Mouse (Mus musculus) left cerebral cortex, postnatal 10 days (tissue): ENCODE measurements around the gene Rapgef2. TPM values are rescaled to one million over a fixed set of nuclear protein-coding genes. Genes with fewer than 3 reads are reported as not detected.

ENCODE experiments used
- DNase-seq, 2 experiments: peaks; one replicate each; pipeline ENCODE4 v3.0.0; 2021 to 2022; ENCODE audit warnings: low spot score in 2 of 2, mixed read lengths in 1 of 2; ENCODE audit errors: extremely low spot score in 1 of 2
- intact Hi-C: fragments of 180-260 bp; cut with DNase I; formaldehyde crosslinking; loops from one replicate; pipeline ENCODE4 v1.15.1; 2025
- total RNA-seq, 2 experiments: library from RNA; stranded (reverse); gene quantifications; 2 replicates each; pipeline ENCODE4 v1.2.3; 2021

The Rapgef2 gene
- total RNA-seq, 2 experiments from 2014 or later: 92.8 to 96.4 TPM

DNA sequence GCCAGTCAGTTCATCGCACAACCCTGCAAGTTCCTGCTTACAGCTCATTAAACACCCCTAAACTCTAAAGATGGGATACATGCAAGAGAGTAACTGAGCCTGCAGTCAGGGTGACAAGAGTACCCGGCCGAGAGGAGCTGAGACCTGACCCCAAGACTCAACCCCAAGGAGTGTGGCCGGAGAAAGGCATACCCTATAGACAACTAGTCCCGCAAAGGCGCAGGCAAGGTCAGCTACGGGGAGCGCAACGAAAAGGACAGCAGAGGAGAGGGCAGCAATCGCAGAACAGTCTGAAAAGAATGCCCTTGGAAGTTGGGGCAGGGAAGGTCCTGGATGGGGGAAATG is 314 bp downstream of the Rapgef2 start:
- peak in 1 of 2 experiments; percentile 22 for DNase-seq
- intact Hi-C loops: loop anchor here (2.0 to 10.0 kb wide), 5 partner anchors 63 to 329 kb away; partner anchors contain the start of gene Fnip2

DNA sequence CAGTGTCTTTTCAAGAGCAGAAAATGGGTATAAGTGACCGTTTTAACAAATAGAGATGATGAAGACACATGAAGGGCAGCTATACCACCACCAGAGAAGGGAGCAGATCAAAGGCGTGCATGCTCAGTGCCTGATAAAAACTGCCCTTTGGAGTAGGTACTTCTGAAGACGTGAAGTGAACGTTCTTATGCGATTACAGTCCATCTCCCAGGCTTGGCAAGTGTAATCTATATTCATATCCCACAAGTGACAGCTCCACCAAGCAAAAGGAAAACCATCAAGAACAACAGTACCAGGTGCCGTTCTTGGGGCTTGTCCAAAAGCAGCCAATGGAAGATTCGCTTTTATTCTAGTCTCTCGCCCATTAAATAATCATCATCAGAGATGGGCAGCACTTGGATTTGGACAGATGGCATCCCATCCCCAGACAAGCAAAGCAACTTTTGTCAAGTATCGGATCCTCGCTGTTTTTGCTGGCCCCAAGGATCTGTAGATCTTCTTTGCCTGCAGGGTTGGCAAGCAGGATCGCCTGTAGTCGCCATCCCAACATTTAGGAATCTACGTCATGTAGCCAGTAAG is 1.1 kb downstream of the Rapgef2 start:
- no peak for DNase-seq
- intact Hi-C loops: loop anchor here (5.0 to 10.0 kb wide), 4 partner anchors 147 to 328 kb away; partner anchors contain the start of gene Fnip2

DNA sequence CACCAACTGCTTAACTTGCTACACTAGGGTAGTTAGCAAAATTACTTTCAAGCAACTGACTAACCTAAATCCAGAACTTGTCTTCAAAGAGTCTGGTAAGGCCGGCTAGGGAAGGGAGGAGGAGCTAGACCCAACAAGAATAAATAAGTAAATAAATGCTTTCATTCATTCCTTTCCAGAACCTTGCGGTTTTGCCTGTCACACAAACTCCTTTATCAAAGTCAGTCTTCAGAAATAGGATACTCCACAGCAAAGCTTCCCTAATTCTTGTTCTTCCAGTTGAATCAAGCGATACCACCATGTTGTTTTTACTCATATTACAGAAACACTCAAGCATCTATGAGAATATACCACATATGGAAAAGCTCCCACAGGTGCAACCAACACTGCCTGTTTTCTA is 2.3 kb downstream of the Rapgef2 start:
- intact Hi-C loops: loop anchor here (10.0 kb wide), 1 partner anchor 281 kb away; the partner anchor contains the start of gene Fnip2

GRCm38 (mm10) chr3:79283031-79283430 is 3.3 kb downstream of the Rapgef2 start:
- intact Hi-C loops: loop anchor here (10.0 kb wide), 1 partner anchor 282 kb away; the partner anchor contains the start of gene Fnip2
- no peak for DNase-seq

More for the DNA sequence above, 2.3 kb downstream of the Rapgef2 start:
- DNase-seq: no peak

DNA sequence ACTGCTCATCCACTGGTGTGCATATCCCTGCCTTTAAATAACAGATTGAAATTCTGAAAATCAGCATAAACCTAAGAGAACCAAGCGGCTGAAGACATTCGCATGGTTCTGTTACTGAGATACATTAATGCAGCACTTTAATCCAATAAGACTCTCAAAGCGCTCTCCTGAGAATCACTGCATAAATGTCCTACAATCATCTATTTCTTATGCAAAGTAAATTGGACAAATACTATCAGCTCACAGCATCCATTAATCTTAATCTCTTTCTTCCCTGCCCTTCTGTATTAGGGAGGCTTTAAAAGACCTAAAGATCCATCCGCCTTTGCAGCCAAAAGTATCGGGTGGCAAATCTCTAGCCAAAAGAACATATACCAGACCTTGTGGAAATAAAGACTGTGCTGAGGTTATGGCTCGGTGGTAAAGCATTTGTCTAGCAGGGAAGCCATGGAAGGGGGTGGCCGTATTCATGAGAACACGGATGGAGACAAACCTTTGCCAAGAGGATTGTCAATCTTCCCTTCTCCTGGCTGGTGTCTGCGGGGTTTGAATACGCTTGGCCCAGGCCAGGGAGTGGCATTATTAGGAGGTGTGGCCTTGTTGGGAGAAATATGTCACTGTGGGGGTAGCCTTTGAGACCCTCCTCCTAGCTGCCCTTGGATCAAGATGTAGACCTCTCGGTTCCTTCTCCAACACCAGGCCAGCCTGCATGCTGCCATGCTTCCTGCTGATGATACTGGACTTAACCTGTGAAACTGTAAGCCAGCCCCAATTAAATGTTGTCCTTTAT is 10.3 kb downstream of the Rapgef2 start:
- intact Hi-C loops: no loop called here
- DNase-seq: no peak

DNA sequence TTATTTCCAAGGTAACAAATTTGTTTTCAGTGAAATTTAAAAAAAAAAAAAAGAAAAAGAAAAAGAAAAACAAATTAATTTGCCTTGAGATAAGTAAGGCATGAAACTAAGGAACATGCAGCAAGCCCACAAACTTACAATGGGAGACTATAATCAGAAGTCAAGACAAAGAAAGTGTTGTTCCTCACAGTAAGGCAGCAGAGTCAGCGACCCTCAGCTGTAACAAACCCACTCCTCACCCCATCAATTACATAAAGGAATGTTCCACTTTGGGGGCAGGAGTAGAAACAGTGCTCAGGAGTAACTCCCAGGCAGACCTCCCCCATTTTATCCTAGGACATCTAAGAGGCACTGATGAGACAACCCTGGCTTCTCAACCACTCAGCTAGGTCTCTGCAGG is 13.0 kb downstream of the Rapgef2 start:
- no peak for DNase-seq
- intact Hi-C loops: no loop called here

- intact Hi-C loops: no loop called here
Observed at GRCm38 (mm10) chr3:79272939-79273338, 13.4 kb downstream of the Rapgef2 start.

DNA sequence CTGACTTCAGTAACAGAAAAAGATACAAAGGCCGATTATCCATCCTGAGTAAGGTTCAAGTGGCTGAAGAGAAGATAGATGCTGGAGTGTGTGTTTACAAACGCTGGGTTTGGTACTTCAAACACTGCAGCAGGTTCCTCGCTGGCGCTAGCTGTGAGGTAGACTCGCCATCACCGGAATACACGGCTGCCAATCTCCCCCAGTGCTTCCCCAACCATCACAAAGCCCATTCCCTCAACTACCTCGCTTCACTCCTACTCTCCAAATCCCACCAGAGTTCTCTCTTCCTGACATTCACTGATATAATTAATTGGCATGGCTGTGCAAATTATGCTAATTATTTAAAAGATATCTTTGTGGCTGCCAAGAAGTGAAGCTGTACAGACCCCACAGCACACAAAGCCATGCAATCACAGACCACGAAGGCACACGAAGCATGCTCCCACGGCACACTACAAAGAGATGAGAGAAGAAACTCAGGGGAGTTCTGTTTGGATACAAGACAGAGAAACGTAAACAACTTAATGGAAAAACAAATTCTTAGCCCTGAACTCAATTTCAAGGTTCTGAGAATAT is 15.2 kb downstream of the Rapgef2 start:
- no peak for DNase-seq
- intact Hi-C loops: no loop called here

More at GRCm38 (mm10) chr3:79272939-79273338, 13.4 kb downstream of the Rapgef2 start:
- no peak for DNase-seq

- intact Hi-C loops: no loop called here
- no peak for DNase-seq
Observed at GRCm38 (mm10) chr3:79269872-79270271, 16.4 kb downstream of the Rapgef2 start.

DNA sequence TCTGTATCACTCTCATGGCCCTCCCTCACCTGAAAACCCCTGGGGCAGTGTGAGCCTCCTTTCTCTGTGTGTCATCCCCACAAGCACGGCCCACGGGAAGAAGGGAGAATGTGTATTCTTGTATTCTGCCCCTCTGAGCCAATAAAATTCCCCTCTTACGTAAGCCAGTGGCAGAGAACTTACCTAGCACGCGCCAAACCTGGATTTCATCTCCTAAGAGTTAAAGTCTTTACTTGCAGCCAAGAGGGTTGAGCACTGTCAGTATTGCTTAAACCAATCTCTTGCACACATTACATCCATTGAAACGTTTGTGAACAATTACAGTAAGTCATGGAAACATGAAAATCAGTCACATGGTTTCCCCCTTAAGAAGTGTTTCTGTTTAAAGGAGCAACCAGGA is 19.3 kb downstream of the Rapgef2 start:
- DNase-seq: no peak
- intact Hi-C loops: no loop called here

GRCm38 (mm10) chr3:79261816-79262316 is 24.5 kb downstream of the Rapgef2 start:
- intact Hi-C loops: no loop called here

GRCm38 (mm10) chr3:79254023-79254422 is 32.3 kb downstream of the Rapgef2 start:
- intact Hi-C loops: no loop called here
- DNase-seq: no peak

More at GRCm38 (mm10) chr3:79261816-79262316, 24.5 kb downstream of the Rapgef2 start:
- DNase-seq: peak in 1 of 2 experiments; percentile 42

- intact Hi-C loops: no loop called here
- no peak for DNase-seq
Observed at GRCm38 (mm10) chr3:79253416-79253815, 32.9 kb downstream of the Rapgef2 start.

GRCm38 (mm10) chr3:79252921-79253394 is 33.4 kb downstream of the Rapgef2 start:
- intact Hi-C loops: no loop called here
- no peak for DNase-seq

DNA sequence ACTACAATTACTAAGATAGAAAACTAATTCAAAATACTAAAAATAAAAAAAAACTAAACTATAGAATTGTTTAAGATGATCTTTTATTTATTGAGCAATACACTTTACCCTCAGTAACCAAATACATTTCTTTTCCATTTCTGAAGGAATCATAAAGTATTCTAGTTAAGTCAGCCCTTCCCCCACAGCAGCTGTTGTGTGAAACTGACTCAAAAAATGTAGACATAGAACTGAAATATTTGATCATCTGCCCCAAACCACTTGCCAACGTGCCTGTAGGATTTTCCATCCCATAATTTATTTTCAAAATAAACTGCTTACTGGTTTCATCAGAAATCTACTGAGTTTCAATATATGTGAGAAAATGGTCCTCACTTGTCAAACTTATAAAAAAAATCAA is 36.4 kb downstream of the Rapgef2 start:
- peak in 1 of 2 experiments; percentile 71 for DNase-seq
- intact Hi-C loops: no loop called here

DNA sequence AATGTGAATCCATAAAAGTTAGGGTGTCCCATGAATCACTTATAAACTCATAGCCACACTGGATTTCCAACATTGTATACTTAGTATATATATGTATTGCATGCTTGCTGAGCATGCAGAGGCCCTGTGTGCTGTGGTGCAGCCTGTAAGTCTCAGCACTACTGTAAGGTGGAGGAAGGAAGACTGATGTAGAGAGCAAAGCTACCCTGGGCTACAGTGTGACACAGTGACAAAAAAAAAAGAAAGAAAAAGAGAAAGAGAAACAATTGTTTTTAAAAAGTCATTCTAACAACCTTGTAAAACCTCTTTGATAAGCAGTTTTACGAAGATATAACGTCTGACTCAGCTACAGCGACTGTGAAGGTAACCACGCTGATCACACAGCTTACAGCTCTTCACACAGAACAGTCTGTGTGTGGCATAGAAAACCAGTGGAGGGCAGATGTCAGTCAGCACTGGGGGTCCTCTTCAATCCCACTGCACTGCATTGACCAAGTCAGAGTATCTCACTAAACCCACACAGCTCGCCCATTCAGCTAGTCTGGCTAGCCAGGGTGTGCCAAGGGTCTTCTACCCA is 37.6 kb downstream of the Rapgef2 start:
- DNase-seq: no peak
- intact Hi-C loops: no loop called here

DNA sequence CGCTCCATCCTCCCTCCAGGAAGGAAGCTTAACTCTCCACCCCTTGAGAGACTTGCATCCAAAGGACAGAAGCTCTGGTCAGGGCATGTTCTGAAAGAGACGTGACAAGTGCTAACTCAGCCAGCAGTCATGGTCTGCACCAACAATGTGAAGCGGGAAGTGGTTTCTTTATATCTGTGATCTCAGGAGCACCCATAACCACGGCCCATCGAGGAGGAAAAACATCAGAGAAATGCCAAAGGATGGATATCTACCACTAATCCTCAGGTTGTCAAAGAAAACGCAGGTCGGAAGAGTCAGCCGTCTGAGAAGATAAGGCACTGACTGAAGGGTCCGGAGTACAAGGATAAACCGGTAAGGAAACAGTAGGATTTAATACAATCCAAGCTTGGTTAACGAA is 38.1 kb downstream of the Rapgef2 start:
- no peak for DNase-seq
- intact Hi-C loops: no loop called here

GRCm38 (mm10) chr3:79244347-79244746 is 42.0 kb downstream of the Rapgef2 start:
- no peak for DNase-seq
- intact Hi-C loops: no loop called here
